Mouse (Mus musculus) left cerebral cortex, postnatal 14 days (tissue): Measurements from ENCODE around the gene Rab5b. TPM values are rescaled to one million over a fixed set of nuclear protein-coding genes. Genes with fewer than 3 reads are reported as not detected.
"Not testable (repeated sequence)": the region's sequence is repeated elsewhere in the genome, so short reads cannot be mapped to it uniquely, and the experiment has no call there.

ENCODE experiments used
- DNase-seq, 2 experiments: peaks; one replicate each; pipeline ENCODE4 v3.0.0; 2021 to 2022; ENCODE audit warnings: low spot score in 2 of 2, mixed read lengths in 1 of 2
- intact Hi-C: fragments of 180-260 bp; cut with DNase I; formaldehyde crosslinking; loops from one replicate; pipeline ENCODE4 v1.15.1; 2025
- total RNA-seq, 2 experiments: library from RNA; stranded (reverse); gene quantifications; 2 replicates each; pipeline ENCODE4 v1.2.3; 2021

Gene Rab5b
- total RNA-seq, 2 experiments from 2014 or later, result 117 to 123 TPM

DNA sequence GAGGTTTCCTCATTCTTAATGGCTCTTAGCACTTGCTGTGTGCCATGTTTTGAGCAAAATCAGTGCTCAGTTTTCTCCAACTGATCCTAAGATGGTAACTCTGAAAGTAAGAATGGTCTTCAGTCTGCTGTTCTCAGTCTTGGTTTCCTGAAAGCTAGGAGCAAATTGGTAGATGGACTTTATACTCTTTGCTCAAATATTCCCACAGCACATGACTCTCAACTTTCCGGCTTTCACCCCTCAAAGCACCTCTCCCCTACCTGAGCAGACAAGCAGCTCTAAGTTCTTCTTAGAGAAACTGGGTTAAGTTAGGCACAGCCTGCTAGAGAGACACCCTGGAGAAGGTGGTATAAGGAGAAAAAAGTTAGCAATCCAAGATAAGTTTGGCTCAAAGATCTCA is 39.3 kb downstream of the Rab5b start:
- intact Hi-C loops, result no loop called here
- no peak for DNase-seq

DNA sequence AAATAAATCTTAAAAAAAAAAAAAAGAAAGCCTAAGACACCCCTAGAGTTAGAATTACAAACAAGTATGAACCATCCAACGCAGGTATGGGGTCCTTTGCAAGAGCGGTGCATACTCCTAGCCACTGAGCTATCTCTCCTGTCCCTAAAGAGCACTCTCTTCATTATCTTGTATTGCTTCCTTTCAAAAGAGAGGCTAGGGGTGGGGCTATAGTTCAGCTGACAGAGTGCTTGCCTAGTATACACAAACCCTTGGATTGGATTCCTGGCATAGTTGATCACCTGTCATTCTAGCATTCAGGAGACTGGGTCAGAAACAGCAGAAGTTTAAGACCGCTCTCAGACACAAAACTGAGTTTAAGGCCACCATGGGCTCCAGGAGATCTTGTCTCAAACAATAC is 40.8 kb downstream of the Rab5b start:
- intact Hi-C loops, result no loop called here
- no peak for DNase-seq

DNA sequence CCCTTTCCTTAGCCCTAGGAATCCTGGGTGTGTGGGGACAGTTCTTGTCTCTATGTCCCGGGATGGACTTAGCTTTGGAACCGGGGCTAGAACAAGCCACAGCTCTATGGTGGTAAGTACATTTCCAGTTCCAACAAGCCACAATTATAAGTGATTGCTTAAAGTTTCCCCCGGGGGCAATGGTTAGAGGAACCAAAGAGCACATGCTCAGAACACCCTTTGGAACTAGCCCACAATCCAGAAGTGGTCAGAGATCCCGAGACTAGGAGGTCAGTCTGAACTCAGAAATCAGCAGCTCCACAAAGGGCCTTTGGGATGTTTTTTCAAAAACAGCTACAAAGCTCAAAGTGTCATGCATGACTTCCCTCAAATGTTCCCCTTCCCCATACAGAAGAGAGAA is 42.2 kb downstream of the Rab5b start:
- intact Hi-C loops, result no loop called here

DNA sequence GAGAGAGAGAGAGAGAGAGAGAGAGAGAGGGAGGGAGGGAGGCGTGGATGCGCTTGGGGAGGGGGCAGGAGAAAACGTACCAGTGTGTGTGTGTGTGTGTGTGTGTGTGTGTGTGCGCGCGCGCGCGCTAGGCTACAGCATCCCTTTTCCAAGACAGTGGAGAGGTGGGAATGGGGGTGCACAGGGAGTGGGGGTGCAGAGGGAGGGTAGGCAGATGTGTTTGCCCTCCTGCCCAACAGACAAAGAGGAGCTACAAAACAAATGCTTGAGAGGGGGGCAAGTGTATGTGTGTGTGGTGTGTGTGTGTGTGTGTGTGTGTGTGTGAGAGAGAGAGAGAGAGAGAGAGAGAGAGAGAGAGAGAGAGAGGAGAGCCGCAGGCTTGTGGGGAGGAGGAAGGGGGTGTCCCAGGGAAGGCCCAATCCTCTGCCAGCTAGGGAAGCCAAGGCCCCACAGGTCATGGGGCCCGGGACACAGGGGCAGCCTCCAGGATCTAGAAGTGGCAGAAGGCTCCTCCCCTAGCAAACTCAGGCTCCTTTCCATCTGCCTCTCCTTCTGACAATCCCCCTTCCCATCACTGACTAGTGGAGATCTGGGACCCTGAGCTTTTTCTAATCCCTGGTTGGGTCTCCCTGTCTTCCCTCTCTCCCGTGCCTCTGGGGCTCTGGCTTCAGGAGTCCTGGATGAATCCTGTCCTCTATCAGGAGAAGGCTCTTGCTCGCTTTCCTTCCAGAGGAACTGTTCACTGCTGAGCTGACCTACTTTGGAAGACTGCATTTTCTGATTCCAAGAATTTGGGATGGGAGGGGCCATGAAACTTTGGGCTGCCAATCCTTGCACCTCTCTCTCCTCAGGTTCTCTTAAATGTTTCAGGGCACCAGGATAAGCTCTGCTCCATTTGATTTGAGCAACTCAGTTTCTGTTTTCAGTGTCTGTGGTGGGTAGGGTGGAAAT is 49.6 kb downstream of the Rab5b start:
- intact Hi-C loops, result no loop called here
- peak; percentile 68 to 77 for DNase-seq

More for the DNA sequence above, 42.2 kb downstream of the Rab5b start:
- DNase-seq, result no peak

DNA sequence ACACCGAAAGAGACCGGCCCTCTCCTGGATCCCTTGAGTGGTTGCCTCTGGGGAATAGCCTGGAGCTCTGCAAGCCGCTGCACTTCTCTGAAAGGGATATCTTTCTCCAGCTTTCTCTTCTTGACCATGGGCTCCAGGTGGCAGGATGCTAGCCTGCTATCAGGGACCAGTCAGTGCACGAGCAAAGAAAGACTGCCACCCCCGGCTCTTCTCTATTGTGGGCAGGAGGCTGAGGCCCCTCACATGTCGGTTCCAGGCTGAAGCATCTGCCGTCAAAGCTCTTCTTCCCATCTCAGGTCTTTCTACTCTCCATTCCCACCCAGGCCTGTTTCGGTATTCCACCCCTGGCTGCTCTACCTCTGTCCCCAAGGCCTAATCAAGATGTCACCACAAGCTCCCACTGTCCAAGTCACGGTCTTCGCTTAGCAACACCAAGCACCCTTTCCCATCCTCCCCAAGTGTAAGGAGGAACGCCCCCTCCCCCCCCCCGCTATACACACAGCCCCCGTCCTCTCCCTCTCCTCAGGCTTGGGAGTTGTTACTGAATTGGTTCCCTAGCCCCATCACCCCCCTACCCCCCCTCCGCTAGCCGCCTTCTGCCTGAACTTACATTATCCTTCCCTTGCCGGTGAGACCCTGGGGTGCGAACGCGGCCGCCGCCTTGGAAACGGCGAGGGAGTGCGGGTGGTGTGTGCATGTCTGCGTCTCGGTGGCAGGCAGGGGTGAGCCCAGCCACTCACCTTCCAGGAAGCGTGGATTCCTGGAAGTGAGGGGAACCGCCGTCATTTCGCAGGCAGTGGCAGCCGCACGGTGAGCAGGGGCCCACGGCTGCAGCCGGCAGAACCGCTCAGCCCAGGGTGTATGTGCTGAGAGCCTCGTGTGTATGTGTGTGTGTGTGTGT is 50.7 kb downstream of the Rab5b start, which contains the start of gene Ikzf4:
Gene Ikzf4, minus strand, starts transcription at position 881 of the 901 bp plus-strand sequence.
- DNase-seq, result peak; percentile 52 to 59
- intact Hi-C loops, result no loop called here

DNA sequence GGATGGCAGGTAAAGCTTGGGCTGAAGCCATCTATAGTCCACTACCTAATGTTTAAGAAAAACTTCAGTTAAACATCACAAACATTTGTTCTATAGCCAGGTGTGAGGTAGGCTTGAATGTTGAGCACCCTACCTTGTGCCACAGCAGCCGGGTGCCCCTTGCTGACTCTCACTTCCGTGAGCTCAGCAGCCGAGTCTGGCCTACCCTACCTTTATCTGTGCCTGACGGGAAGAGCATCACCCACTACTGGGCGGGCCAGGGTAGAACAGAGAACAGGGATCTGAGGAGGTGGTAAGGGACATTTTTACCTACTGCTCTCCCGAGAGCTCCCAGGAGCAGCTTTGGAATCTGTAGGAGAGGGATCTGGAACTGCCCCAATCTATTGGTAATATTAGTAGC is 53.3 kb downstream of the Rab5b start:
- DNase-seq, result no peak
- intact Hi-C loops, result no loop called here

DNA sequence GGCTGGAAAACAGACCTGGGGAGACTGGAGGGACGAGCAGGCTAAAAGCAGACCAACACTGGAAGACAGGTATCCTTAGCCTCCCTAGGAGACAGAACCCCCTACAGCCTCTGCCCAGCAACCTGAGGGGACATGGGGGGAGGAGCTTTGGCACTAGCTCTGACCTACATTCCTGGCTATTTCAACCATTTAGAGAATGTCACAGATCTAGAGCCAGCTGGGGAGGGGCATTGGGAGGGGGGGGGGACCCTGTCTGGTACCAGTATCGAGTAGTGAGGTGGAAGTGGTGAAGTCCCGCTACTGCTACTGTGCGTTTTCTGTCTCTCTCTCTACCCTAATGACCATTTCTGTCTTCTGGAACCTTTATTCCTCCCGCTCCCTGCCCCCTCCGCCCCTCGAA is 54.2 kb downstream of the Rab5b start:
- no peak for DNase-seq
- intact Hi-C loops, result no loop called here

DNA sequence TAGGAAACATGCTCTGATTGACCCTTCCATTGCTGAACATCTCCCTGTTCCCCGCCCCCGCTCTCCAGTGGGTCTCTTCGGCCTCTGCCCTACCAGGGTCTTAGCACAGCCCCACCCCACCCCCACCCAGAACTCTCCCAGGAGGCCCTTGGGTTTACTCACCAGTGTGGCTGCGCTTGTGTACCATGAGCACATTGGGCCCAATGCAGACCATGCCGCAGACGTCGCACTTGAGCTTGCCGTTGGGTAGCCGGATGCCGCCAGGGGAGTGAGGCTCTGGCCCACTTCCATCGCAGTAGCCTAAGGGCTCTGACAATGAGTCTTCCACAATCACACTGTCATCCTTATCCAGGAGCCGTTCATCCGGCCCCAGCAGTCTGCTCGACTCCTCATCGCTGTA is 55.2 kb downstream of the Rab5b start:
- intact Hi-C loops, result no loop called here
- no peak for DNase-seq

DNA sequence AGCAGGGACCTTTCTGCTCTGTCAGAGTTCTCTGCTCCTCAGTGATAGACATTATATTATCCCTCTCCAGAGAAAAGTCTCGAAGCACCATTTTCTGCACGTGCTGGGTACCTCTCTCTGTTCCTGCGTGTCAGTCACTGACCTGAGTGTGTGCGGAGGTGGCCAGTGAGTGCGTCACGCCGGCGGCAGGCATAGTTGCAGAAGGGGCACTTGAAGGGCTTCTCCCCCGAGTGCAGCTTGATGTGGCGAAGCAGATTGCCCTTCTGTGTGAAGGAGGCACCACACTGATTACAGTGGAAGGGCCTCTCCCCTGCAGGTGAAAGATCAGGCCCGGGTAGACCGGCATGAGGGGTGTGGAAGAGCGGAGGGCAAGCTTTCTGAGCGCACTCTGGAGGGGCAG is 56.1 kb downstream of the Rab5b start:
- intact Hi-C loops, result no loop called here
- no peak for DNase-seq

DNA sequence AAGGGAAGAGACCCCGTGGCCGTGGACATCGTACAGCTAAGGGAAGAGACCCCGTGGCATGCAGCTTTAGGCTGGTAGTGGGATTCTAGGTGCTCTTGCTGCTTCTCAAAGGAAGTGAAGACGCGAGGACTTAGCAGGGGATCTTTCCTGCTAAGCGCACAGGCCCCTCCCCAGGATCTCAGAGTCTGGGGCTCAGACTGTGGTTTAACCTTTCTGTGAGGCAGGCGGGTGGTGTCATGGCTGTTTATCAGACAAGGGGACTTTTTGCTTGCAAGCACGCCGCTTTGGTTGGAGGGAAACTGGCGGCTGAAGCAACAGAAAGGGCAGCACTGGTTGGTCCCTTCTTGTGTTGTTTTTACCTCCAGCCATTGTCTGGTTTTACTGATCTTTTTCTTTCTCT is 59.1 kb downstream of the Rab5b start:
- intact Hi-C loops, result no loop called here
- DNase-seq, result no peak

DNA sequence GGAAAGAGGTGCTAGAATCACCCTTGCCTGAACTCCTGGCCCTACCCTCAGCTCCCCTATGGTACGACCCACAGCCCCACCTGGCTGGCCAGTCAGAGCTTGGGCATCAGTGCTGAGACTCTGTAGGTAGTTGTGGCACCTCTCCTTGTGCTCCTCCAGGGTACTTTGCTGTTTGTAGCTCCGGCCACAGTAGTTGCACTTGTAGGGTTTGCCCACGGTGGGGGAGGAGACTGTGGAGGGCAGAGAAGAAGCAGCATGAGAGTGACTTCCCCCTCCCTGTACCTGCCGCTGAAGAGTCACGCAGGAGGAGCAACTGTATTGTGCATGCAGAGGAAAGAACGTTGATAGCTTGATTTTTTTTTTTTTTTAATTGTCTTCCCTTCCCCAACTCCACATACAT is 59.5 kb downstream of the Rab5b start:
- intact Hi-C loops, result no loop called here
- no peak for DNase-seq

DNA sequence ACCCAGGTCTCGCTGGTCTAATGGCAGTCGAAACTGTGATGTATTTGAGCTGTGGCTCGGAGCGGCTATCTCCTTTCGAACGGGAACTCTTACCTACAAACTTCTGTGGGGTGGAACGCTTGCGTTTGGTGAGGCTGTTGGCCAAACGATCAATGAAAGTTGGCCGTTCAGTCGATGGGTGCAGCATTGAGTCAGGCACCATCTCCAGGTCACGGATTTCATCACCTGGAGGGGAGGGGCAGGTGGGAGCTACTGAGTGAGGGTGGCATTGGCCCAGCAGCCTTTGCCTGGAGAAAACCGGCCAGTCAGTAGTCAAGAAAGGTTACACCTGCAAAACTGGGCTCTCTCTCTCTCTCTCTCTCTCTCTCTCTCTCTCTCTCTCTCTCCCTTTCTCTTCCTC is 60.4 kb downstream of the Rab5b start:
- no peak for DNase-seq
- intact Hi-C loops, result no loop called here

DNA sequence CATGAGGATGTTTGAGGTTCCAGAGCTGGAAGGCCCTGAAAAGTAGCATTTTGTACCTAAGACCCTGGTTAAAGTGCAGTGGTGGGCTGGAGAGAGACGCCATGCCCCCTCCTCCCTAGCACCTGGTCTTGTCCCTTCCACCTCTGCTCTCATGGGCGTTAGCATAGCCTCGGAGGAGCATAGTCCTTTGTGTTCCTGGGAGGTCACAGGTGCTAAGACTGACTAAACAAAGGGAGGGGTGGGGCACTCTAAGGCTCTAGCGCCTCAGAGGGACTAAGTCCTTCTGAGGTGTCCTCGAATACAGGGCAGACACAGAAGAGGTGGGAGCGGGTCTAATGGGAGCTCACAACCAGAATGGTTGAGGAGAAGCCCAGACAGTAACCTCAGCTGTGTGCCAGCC is 64.5 kb downstream of the Rab5b start:
- intact Hi-C loops, result no loop called here

DNA sequence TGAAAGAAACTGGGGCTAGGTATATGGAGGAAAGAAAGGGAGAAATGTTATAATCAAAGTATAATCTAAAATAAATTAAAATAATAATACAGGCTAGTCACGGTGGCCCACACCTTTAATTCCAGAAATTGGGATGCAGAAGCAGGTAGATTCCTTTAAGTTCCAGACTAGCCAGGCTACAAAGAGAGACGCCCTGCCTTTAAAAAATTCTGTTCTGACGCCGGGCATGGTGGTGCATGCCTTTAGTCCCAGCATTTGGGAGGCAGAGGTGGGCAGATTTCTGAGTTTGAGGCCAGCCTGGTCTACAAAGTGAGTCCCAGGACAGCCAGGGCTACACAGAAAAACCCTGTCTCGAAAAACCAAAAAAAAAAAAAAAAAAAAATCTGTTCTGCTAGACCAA is 65.8 kb downstream of the Rab5b start:
- DNase-seq, intact Hi-C loops: not testable (repeated sequence)

More for the DNA sequence above, 64.5 kb downstream of the Rab5b start:
- no peak for DNase-seq

DNA sequence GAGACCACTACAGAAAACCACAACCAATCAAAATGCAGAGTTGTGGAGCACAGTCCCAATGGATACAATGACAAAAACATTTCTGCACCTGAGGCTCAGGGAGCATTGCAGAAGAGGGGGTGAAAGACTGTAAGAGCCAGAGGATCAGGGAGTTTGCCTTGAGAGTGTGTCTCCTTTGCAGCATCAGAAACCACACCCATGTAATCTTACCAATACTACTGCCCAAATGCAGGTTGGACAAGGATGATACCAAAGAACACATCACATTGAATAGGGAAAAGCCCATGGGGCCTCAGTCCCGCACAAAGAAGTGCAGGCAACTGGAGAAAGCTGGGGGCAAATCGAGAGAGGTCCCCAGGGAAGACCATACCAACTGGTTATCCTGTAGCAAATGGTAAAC is 66.3 kb downstream of the Rab5b start:
- intact Hi-C loops, result loop anchor here (10.0 kb wide), 1 partner anchor 265 kb away; the partner anchor contains the start of gene Gdf11

DNA sequence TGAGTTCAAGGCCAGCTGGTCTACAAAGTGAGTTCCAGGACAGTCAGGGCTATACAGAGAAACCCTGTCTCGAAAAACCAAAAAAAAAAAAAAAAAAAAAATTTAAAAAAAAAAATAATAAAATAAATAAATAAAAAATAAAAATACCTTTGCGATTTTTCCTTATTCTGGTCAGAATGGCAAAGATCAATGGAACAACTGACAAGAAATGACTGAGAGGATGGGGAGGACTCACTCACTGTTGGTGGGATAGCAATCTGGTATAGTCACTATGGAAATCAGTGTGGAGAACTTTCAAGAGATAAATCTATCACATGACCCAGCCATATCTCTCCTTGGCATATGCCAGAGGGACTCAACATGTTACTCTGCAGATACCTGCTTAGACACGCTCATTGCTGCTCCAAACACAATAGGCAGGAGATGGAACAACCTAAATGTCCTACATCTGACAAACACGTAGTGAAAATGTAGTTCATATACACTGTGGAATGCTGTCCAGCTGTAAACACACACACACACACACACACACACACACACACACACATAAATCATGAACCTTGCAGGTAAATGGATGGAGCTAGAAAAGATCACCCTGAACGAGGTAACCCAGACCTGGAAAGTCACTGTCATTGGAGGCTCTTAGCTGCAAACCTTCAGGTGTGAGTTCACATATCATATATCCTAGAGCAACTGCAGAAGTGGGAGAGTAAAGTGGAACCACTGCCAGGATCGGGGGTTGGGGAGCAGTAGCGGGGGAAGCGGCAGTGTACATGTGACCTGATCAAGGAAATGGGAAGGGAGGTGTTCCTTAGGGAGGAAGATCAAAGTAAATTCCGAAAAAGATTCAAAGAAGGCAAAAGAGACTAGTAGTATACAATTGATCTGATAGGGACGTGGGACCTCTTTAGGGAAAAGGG is 68.4 kb downstream of the Rab5b start:
- DNase-seq, result no peak
- intact Hi-C loops, result loop anchor here (2.0 to 10.0 kb wide), 2 partner anchors 45 to 267 kb away; partner anchors contain the start of gene Gdf11

More for the DNA sequence above, 66.3 kb downstream of the Rab5b start:
- no peak for DNase-seq
